Mouse (Mus musculus): ENCODE results near the gene Wdhd1.

- TF ChIP-seq CTCF (IDR thresholded peaks at IDR 0.05; ENCODE audit: extremely low read depth, insufficient read depth, low read length): 0 out of 2 replicates have a peak, but pooled peaks have one; percentile 4
- TF ChIP-seq POLR2A (IDR thresholded peaks at IDR 0.05; ENCODE audit: extremely low read depth, insufficient read depth, low read length): no peak
Measured at GRCm38 (mm10) chr14:47249839-47250238, 26.8 kb downstream of the Wdhd1 start.

Measured in cortical plate, adult 2 months (tissue).